Mouse (Mus musculus): ENCODE measurements around the gene Golt1b. TPM values are rescaled to one million over a fixed set of nuclear protein-coding genes. Genes with fewer than 3 reads are reported as not detected.
A peak's percentile ranks its signal among the peaks of the same experiment; 100 is the strongest.

Golt1b gene
- polyA plus RNA-seq, 1 experiment: 25.5 TPM

GRCm38 (mm10) chr6:142357106-142357505 lies 29.9 kb upstream of the Golt1b start:
- Histone ChIP-seq H3K27ac (ENCODE audit: insufficient read depth, low read length) (no peak overlapping the region), H3K4me1 (ENCODE audit: control insufficient read depth, insufficient read depth, low read length) (no peaks in the 10 kb centered on the region), H3K4me3 (ENCODE audit: insufficient read depth, low read length) (no peak overlapping the region)
- no peak for TF ChIP-seq CTCF (IDR thresholded peaks at IDR 0.05; ENCODE audit: extremely low read depth, insufficient read depth, low read length)
- no peak for TF ChIP-seq POLR2A (IDR thresholded peaks at IDR 0.05; ENCODE audit: extremely low read depth, insufficient read depth, low read length)

- H3K27ac ChIP-seq (ENCODE audit: insufficient read depth, low read length): no peak overlapping the region
- H3K4me1 ChIP-seq (ENCODE audit: control insufficient read depth, insufficient read depth, low read length): no peaks in the 10 kb centered on the region
- TF ChIP-seq CTCF (IDR thresholded peaks at IDR 0.05; ENCODE audit: extremely low read depth, insufficient read depth, low read length): no peak
- no peak for TF ChIP-seq POLR2A (IDR thresholded peaks at IDR 0.05; ENCODE audit: extremely low read depth, insufficient read depth, low read length)
- H3K4me3 ChIP-seq (ENCODE audit: insufficient read depth, low read length): no peak overlapping the region
Measured at GRCm38 (mm10) chr6:142362036-142362435, 25.0 kb upstream of the Golt1b start.

- peak; percentile 48 for TF ChIP-seq CTCF (IDR thresholded peaks at IDR 0.05; ENCODE audit: extremely low read depth, insufficient read depth, low read length)
- no peak for TF ChIP-seq POLR2A (IDR thresholded peaks at IDR 0.05; ENCODE audit: extremely low read depth, insufficient read depth, low read length)
- Histone ChIP-seq H3K4me3 (ENCODE audit: insufficient read depth, low read length) (no peak overlapping the region), H3K27ac (ENCODE audit: insufficient read depth, low read length) (no peak overlapping the region), H3K4me1 (ENCODE audit: control insufficient read depth, insufficient read depth, low read length) (no peaks in the 10 kb centered on the region)
Measured at GRCm38 (mm10) chr6:142363019-142363576, 23.9 kb upstream of the Golt1b start.

- TF ChIP-seq POLR2A (IDR thresholded peaks at IDR 0.05; ENCODE audit: extremely low read depth, insufficient read depth, low read length) (no peak), CTCF (IDR thresholded peaks at IDR 0.05; ENCODE audit: extremely low read depth, insufficient read depth, low read length) (no peak)
- H3K4me1 ChIP-seq (ENCODE audit: control insufficient read depth, insufficient read depth, low read length): no peaks in the 10 kb centered on the region
- no peak overlapping the region for H3K4me3 ChIP-seq (ENCODE audit: insufficient read depth, low read length)
- no peak overlapping the region for H3K27ac ChIP-seq (ENCODE audit: insufficient read depth, low read length)
Measured at GRCm38 (mm10) chr6:142365742-142366472, 21.1 kb upstream of the Golt1b start.

GRCm38 (mm10) chr6:142366473-142367018 lies 20.5 kb upstream of the Golt1b start:
- TF ChIP-seq POLR2A (IDR thresholded peaks at IDR 0.05; ENCODE audit: extremely low read depth, insufficient read depth, low read length) (no peak), CTCF (IDR thresholded peaks at IDR 0.05; ENCODE audit: extremely low read depth, insufficient read depth, low read length) (no peak)
- no peaks in the 10 kb centered on the region for H3K4me1 ChIP-seq (ENCODE audit: control insufficient read depth, insufficient read depth, low read length)
- no peak overlapping the region for H3K4me3 ChIP-seq (ENCODE audit: insufficient read depth, low read length)
- no peak overlapping the region for H3K27ac ChIP-seq (ENCODE audit: insufficient read depth, low read length)

GRCm38 (mm10) chr6:142367565-142367964 lies 19.5 kb upstream of the Golt1b start:
- H3K27ac ChIP-seq (ENCODE audit: insufficient read depth, low read length): no peak overlapping the region
- no peak overlapping the region for H3K4me3 ChIP-seq (ENCODE audit: insufficient read depth, low read length)
- TF ChIP-seq POLR2A (IDR thresholded peaks at IDR 0.05; ENCODE audit: extremely low read depth, insufficient read depth, low read length) (no peak), CTCF (IDR thresholded peaks at IDR 0.05; ENCODE audit: extremely low read depth, insufficient read depth, low read length) (no peak)
- no peaks in the 10 kb centered on the region for H3K4me1 ChIP-seq (ENCODE audit: control insufficient read depth, insufficient read depth, low read length)

- no peak overlapping the region for H3K4me3 ChIP-seq (ENCODE audit: insufficient read depth, low read length)
- TF ChIP-seq CTCF (IDR thresholded peaks at IDR 0.05; ENCODE audit: extremely low read depth, insufficient read depth, low read length): no peak
- no peaks in the 10 kb centered on the region for H3K4me1 ChIP-seq (ENCODE audit: control insufficient read depth, insufficient read depth, low read length)
- no peak overlapping the region for H3K27ac ChIP-seq (ENCODE audit: insufficient read depth, low read length)
Measured at GRCm38 (mm10) chr6:142369568-142369967, 17.5 kb upstream of the Golt1b start.

GRCm38 (mm10) chr6:142377081-142377480 lies 9.9 kb upstream of the Golt1b start:
- Histone ChIP-seq H3K4me3 (ENCODE audit: insufficient read depth, low read length) (no peak overlapping the region), H3K27ac (ENCODE audit: insufficient read depth, low read length) (no peak overlapping the region)
- no peak for TF ChIP-seq CTCF (IDR thresholded peaks at IDR 0.05; ENCODE audit: extremely low read depth, insufficient read depth, low read length)
- no peak for TF ChIP-seq POLR2A (IDR thresholded peaks at IDR 0.05; ENCODE audit: extremely low read depth, insufficient read depth, low read length)

GRCm38 (mm10) chr6:142378576-142379330 lies 8.3 kb upstream of the Golt1b start:
- no peak overlapping the region for H3K27ac ChIP-seq (ENCODE audit: insufficient read depth, low read length)
- no peak overlapping the region for H3K4me3 ChIP-seq (ENCODE audit: insufficient read depth, low read length)
- H3K4me1 ChIP-seq (ENCODE audit: control insufficient read depth, insufficient read depth, low read length): no peaks in the 10 kb centered on the region
- no peak for TF ChIP-seq POLR2A (IDR thresholded peaks at IDR 0.05; ENCODE audit: extremely low read depth, insufficient read depth, low read length)
- TF ChIP-seq CTCF (IDR thresholded peaks at IDR 0.05; ENCODE audit: extremely low read depth, insufficient read depth, low read length): no peak

More at GRCm38 (mm10) chr6:142377081-142377480, 9.9 kb upstream of the Golt1b start:
- H3K4me1 ChIP-seq (ENCODE audit: control insufficient read depth, insufficient read depth, low read length): no peaks in the 10 kb centered on the region
